Mouse (Mus musculus) limb, embryonic 10.5 days (tissue): ENCODE results near the gene Prdx6b. TPM values are rescaled to one million over a fixed set of nuclear protein-coding genes. Genes with fewer than 3 reads are reported as not detected.

Source experiments
- polyA plus RNA-seq: library from polyadenylated mRNA; unstranded; fragments of >200 nt; fragmentation: Nextera tagmentation; extraction: Ambion mirVana; gene quantifications from 2 replicates; pipeline ENCODE4 v1.2.1, GENCODE M21; 2016

Prdx6b gene
- polyA plus RNA-seq, 1 experiment from 2014 or later, result not detected

Other genes with a start within 250 kb of the Prdx6b start
- 0.31 and 0.54 TPM in 2 replicates for gene Pde1a, start 163.0 kb upstream of the Prdx6b start, polyA plus RNA-seq
- gene Dnajc10, start 23.0 kb downstream of the Prdx6b start, polyA plus RNA-seq, result 81.6 and 93.8 TPM in 2 replicates
- gene Frzb, start 155.2 kb downstream of the Prdx6b start, polyA plus RNA-seq, result 87.4 and 111 TPM in 2 replicates